Mouse (Mus musculus) Patski (cell line): ENCODE measurements around the gene Gm21725. TPM values are rescaled to one million over a fixed set of nuclear protein-coding genes. Genes with fewer than 3 reads are reported as not detected.
"Not testable (repeated sequence)": the region's sequence is repeated elsewhere in the genome, so short reads cannot be mapped to it uniquely, and the experiment has no call there.

Experiments used
- ATAC-seq: fragments of 100-300 bp; one replicate; pipeline ENCODE4 v1.8.0; 2021
- CTCF ChIA-PET: fragments of 350-600 bp; sonication (Branson Sonifier 250); formaldehyde crosslinking; loops from one replicate; lab custom pipeline; 2022; ENCODE audit warnings: inconsistent platforms; lab: Charles Lee
- POLR2A ChIA-PET: fragments of 350-600 bp; sonication (Branson Sonifier 250); formaldehyde crosslinking; loops from one replicate; lab custom pipeline; 2022; ENCODE audit warnings: antibody characterized with exemption, inconsistent platforms; lab: Charles Lee
- DNase-seq: peaks from one replicate; pipeline ENCODE4 v3.0.0-alpha.2; 2011; ENCODE audit warnings: low read depth, low spot score
- H3K27me3 ChIP-seq: fragments of 371-371 bp; one replicate; pipeline ENCODE4 v1.5.1; 2021
- in situ Hi-C: fragments of 300-500 bp; cut with MboI; formaldehyde crosslinking; loops from 3 replicates; pipeline ENCODE4 v1.11.1; 2018; ENCODE audit warnings: low pct_unique_long_range_greater_than_20kb, mixed read lengths
- polyA plus RNA-seq: library from polyadenylated mRNA; unstranded; gene quantifications from one replicate; pipeline ENCODE4 v1.2.3, GENCODE M21; 2021

Gene Gm21725
- polyA plus RNA-seq = not detected

GRCm38 (mm10) chrY:13348963-13349362 is at the start of gene Gm21725:
Gm21725 (minus strand) TSS chrY:13349063.
- ATAC-seq, H3K27me3 ChIP-seq, in situ Hi-C loops, DNase-seq, POLR2A ChIA-PET, CTCF ChIA-PET: not testable (repeated sequence)

Other genes starting within 250 kb of the Gm21725 start
- gene Gm21891, start 215.6 kb downstream of the Gm21725 start, polyA plus RNA-seq = not detected
- gene Gm21425, start 187.1 kb downstream of the Gm21725 start, polyA plus RNA-seq = not detected
- not detected for gene Gm21828, start 125.1 kb downstream of the Gm21725 start, polyA plus RNA-seq
- not detected for gene Gm21440, start 96.7 kb downstream of the Gm21725 start, polyA plus RNA-seq
- not detected for gene Gm21454, start 96.6 kb downstream of the Gm21725 start, polyA plus RNA-seq
- gene Gm21866, start 116.5 kb upstream of the Gm21725 start, polyA plus RNA-seq = not detected
- gene Gm20773, start 145.0 kb upstream of the Gm21725 start, polyA plus RNA-seq = not detected